ENCODE assay signal across 13 mouse cellular contexts in the genomic region with DNA sequence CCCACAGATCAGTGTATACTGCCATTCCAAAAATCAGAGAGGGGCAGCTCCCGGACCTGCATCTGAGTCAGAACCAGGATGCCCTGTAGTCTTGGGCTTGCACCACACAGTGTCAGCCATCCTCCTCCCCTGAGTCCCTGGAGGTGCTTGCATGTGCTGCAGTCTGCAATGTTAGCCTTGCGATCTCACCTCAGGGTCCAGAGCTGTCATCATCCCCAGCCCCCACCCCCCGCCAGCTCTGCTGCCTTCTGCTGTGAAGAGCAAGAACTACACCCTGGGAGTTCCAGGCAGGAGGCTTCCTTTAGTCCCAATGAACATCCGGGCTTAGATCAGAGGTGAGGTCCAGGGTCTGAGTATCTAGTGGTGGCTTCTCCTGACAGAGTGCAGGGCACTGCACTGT. TPM values are rescaled to one million over a fixed set of nuclear protein-coding genes. Genes with fewer than 3 reads are reported as not detected.
A peak's percentile ranks its signal among the peaks of the same experiment; 100 is the strongest.
DNase-seq lines count a peak whose midpoint lies in the region; ATAC-seq and TF ChIP-seq lines count a peak whose summit lies in the region.
"Had no signal": no experiment of that assay in that cellular context is flagged by ENCODE, and none has a peak within 500 bp of the region (broad histone marks: within the 10 kb centered on the region; RNA-seq: fewer than 3 reads in every experiment).

No protein-coding gene starts in this region.

- no peak for ATAC-seq in neural tube, embryonic 13.5 days (ENCODE audit: low read depth)
- peak; percentile 41; the same call in 1 of the 2 replicates for ATAC-seq in neural tube, embryonic 14.5 days (ENCODE audit: low read depth)

- H3K4me3 ChIP-seq in layer of hippocampus, adult 2 months, result no peak overlapping the region
- no peak overlapping the region for H3K4me3 ChIP-seq in neural tube, embryonic 13.5 days
- H3K4me3 ChIP-seq in neural tube, embryonic 14.5 days (ENCODE audit: low read depth, low read length), result no peak overlapping the region
- H3K4me3 ChIP-seq: erythroblast, embryonic 14.5 days; stomach, embryonic 15.5 days had no signal

- no peak overlapping the region for H3K9ac ChIP-seq in neural tube, embryonic 13.5 days
- no peak overlapping the region for H3K9ac ChIP-seq in neural tube, embryonic 14.5 days (replicated peaks; ENCODE audit: low read depth, low read length)
- H3K9ac ChIP-seq: stomach, embryonic 15.5 days had no signal

- H3K4me2 ChIP-seq in neural tube, embryonic 13.5 days, result no peak overlapping the region
- no peak overlapping the region for H3K4me2 ChIP-seq in neural tube, embryonic 14.5 days (ENCODE audit: low read depth, low read length)
- H3K4me2 ChIP-seq: stomach, embryonic 15.5 days had no signal

- H3K4me1 ChIP-seq in neural tube, embryonic 13.5 days (replicated peaks), result peaks cover 18% of the 10 kb centered on the region
- 0 out of 2 replicates have a peak, but pooled peaks cover 10% of the 10 kb centered on the region for H3K4me1 ChIP-seq in neural tube, embryonic 14.5 days (ENCODE audit: control insufficient read depth, insufficient read depth, low read length)
- H3K4me1 ChIP-seq: stomach, embryonic 15.5 days had no signal

- no peak overlapping the region for H3K27ac ChIP-seq in layer of hippocampus, adult 2 months
- peak overlapping the region; percentile 30; the same call in 1 of the 2 replicates for H3K27ac ChIP-seq in neural tube, embryonic 13.5 days (replicated peaks)
- H3K27ac ChIP-seq in neural tube, embryonic 14.5 days (ENCODE audit: low read depth, low read length), result peak overlapping the region; percentile 4; the same call in 1 of the 2 replicates
- H3K27ac ChIP-seq: stomach, embryonic 15.5 days had no signal

- DNase-seq in heart, adult 11 months, result peak; percentile 93
- no peak for DNase-seq in heart, adult 18-20 months
- DNase-seq in layer of hippocampus, adult 2 months (ENCODE audit: low spot score in 2 of 2), result peak in 1 of 2 experiments; percentile 9
- no peak for DNase-seq in layer of hippocampus, adult 11-12 months (ENCODE audit: low spot score)
- no peak for DNase-seq in neural tube, embryonic 10.5 days (ENCODE audit: extremely low spot score, low spot score)
- DNase-seq in adrenal gland, postnatal 10 days, result no peak
- DNase-seq: adrenal gland, adult 8-10 months; heart, postnatal 14 days; kidney, adult 9 months had no signal

- H3K27me3 ChIP-seq in neural tube, embryonic 13.5 days, result no peaks in the 10 kb centered on the region; the same call in 1 of the 2 replicates
- no peaks in the 10 kb centered on the region for H3K27me3 ChIP-seq in neural tube, embryonic 14.5 days (ENCODE audit: control insufficient read depth, insufficient read depth, low read length)
- H3K27me3 ChIP-seq: stomach, embryonic 15.5 days had no signal

- peak; percentile 70 for TF ChIP-seq CTCF in layer of hippocampus, adult 2 months (conservative IDR thresholded peaks at IDR 0.05)

- 19% methylated on average over 4 of the region's 4 CpGs for WGBS in neural tube, embryonic 13.5 days
- WGBS in neural tube, embryonic 14.5 days, result 19% methylated on average over 4 of the region's 4 CpGs

- no peaks in the 10 kb centered on the region for H3K9me3 ChIP-seq in neural tube, embryonic 13.5 days
- no peaks in the 10 kb centered on the region for H3K9me3 ChIP-seq in neural tube, embryonic 14.5 days (ENCODE audit: control insufficient read depth, low read length)
- H3K9me3 ChIP-seq: stomach, embryonic 15.5 days had no signal

- H3K36me3 ChIP-seq in neural tube, embryonic 13.5 days, result no peaks in the 10 kb centered on the region
- no peaks in the 10 kb centered on the region for H3K36me3 ChIP-seq in neural tube, embryonic 14.5 days (ENCODE audit: control insufficient read depth, insufficient read depth, low read length)
- H3K36me3 ChIP-seq: stomach, embryonic 15.5 days had no signal

RNA-seq across cellular contexts. Expression of a gene that starts 46.2 kb away (rescaled TPM):
- 10 to 100 TPM; 28.0 to 30.5 TPM for total RNA-seq in heart, adult 18-20 months (2021)
- total RNA-seq in layer of hippocampus, adult 2 months (2021), result 10 to 100 TPM; 44.6 to 44.7 TPM
- 16.2 and 18.6 TPM in 2 replicates for polyA plus RNA-seq in neural tube, embryonic 13.5 days (2015; fragmentation: Nextera tagmentation; extraction: Ambion mirVana)
- polyA plus RNA-seq in neural tube, embryonic 14.5 days (2014; fragmentation: Nextera tagmentation; extraction: Ambion mirVana), result 15.6 and 18.0 TPM in 2 replicates
- total RNA-seq in adrenal gland, postnatal 10 days (2021), result 10 to 100 TPM; 42.5 to 51.3 TPM
